7 mouse cellular contexts compared by ENCODE assay signal in the genomic region with DNA sequence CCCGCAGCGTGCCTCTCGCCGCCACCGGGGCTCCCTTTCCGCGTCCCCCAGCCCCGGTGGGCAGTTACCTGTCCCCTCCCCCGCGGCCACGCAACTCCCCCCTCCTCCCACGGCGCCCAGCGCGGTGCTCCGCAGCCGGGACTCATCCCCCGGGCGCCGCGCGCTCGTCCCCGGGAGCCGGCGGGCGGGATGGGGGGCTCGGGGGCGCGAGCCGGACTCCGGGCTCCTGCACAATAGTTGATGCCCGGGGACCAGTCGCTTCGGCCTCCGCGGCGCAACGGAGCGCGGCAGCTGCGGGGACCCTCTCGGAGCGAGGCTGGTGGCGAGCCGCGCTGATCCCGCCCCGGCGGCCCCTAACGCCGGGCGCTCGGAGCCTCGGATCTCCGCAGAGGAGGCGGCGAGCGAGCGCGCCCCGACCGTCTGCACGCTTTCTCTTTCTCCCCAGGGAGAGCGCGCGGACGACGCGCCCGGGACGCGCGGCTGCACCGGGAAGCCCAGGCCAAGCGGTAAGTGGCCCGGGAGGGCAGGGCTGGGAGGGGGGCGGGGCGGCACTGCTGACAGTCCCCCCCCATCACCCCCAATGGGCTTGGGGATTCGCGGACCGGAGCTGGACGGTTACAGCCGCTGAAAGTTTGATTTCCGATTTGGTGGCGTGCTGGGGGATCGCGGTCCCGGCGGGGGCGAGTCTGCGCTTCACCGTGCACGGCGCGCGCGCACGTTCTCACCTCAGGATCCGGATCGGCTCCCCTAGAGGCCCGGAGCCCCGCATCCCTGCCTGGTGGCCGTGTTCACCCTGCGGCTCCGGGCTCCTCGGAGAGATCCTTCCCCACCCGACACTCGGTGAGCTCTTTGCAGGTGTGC. TPM values are rescaled to one million over a fixed set of nuclear protein-coding genes. Genes with fewer than 3 reads are reported as not detected.
A peak's percentile ranks its signal among the peaks of the same experiment; 100 is the strongest.
DNase-seq lines count a peak whose midpoint lies in the region; ATAC-seq and TF ChIP-seq lines count a peak whose summit lies in the region.

No protein-coding gene starts in this region.

- peak overlapping the region; percentile 88 for H3K4me3 ChIP-seq in embryonic facial prominence, embryonic 11.5 days (ENCODE audit: low read depth, low read length)
- peak overlapping the region; percentile 92 for H3K4me3 ChIP-seq in limb, embryonic 13.5 days
- peak overlapping the region; percentile 85 for H3K4me3 ChIP-seq in midbrain, embryonic 14.5 days (replicated peaks; ENCODE audit: low read depth, low read length)
- H3K4me3 ChIP-seq in spleen, adult 2 months (ENCODE audit: extremely low read depth, insufficient read depth, insufficient read length): peak overlapping the region; percentile 95

- no peak for TF ChIP-seq POLR2A in spleen, adult 2 months (IDR thresholded peaks at IDR 0.05; ENCODE audit: low read depth, low read length)

- H3K9me3 ChIP-seq in embryonic facial prominence, embryonic 11.5 days (replicated peaks; ENCODE audit: control insufficient read depth, low read length): no peaks in the 10 kb centered on the region
- H3K9me3 ChIP-seq in limb, embryonic 13.5 days: no peaks in the 10 kb centered on the region
- H3K9me3 ChIP-seq in midbrain, embryonic 14.5 days (ENCODE audit: control insufficient read depth, low read length): no peaks in the 10 kb centered on the region

- H3K27me3 ChIP-seq in embryonic facial prominence, embryonic 11.5 days (ENCODE audit: control insufficient read depth, insufficient read depth, low read length): no peaks in the 10 kb centered on the region
- H3K27me3 ChIP-seq in limb, embryonic 13.5 days: peaks cover 3% of the 10 kb centered on the region; the same call in 1 of the 2 replicates
- no peaks in the 10 kb centered on the region for H3K27me3 ChIP-seq in midbrain, embryonic 14.5 days (ENCODE audit: control insufficient read depth, insufficient read depth, low read length)
- H3K27me3 ChIP-seq in spleen, adult 2 months (ENCODE audit: control insufficient read depth, insufficient read depth, low read length): 0 out of 2 replicates have a peak, but pooled peaks cover 2% of the 10 kb centered on the region

- peak; percentile 54 for ATAC-seq in embryonic facial prominence, embryonic 11.5 days (replicated peaks; ENCODE audit: insufficient number of reproducible peaks, low FRiP score, low TSS enrichment, low read depth)
- peak; percentile 57 for ATAC-seq in limb, embryonic 13.5 days (ENCODE audit: low FRiP score, low read depth)
- ATAC-seq in midbrain, embryonic 14.5 days (ENCODE audit: low FRiP score, low TSS enrichment): peak; percentile 71

- peak overlapping the region; percentile 93 for H3K27ac ChIP-seq in embryonic facial prominence, embryonic 11.5 days (replicated peaks; ENCODE audit: low read depth, low read length)
- peak overlapping the region; percentile 95 for H3K27ac ChIP-seq in limb, embryonic 13.5 days
- H3K27ac ChIP-seq in midbrain, embryonic 14.5 days (replicated peaks; ENCODE audit: low read depth, low read length): peak overlapping the region; percentile 89
- H3K27ac ChIP-seq in spleen, adult 2 months (ENCODE audit: insufficient read depth, low read length): peak overlapping the region; percentile 64

- H3K36me3 ChIP-seq in embryonic facial prominence, embryonic 11.5 days (replicated peaks; ENCODE audit: control insufficient read depth, insufficient read depth, low read depth, low read length): no peaks in the 10 kb centered on the region
- no peaks in the 10 kb centered on the region for H3K36me3 ChIP-seq in limb, embryonic 13.5 days
- no peaks in the 10 kb centered on the region for H3K36me3 ChIP-seq in midbrain, embryonic 14.5 days (ENCODE audit: control insufficient read depth, insufficient read depth, low read length)
- H3K36me3 ChIP-seq in spleen, adult 2 months (ENCODE audit: control insufficient read depth, insufficient read depth, low read length): no peaks in the 10 kb centered on the region

- TF ChIP-seq CTCF in spleen, adult 2 months (IDR thresholded peaks at IDR 0.05; ENCODE audit: extremely low read depth, insufficient read depth, insufficient read length, insufficient replicate concordance): no peak

- H3K9ac ChIP-seq in embryonic facial prominence, embryonic 11.5 days (replicated peaks; ENCODE audit: low read length): peak overlapping the region; percentile 94
- peak overlapping the region; percentile 95 for H3K9ac ChIP-seq in limb, embryonic 13.5 days
- peak overlapping the region; percentile 79 for H3K9ac ChIP-seq in midbrain, embryonic 14.5 days (replicated peaks; ENCODE audit: low read length)

- H3K4me1 ChIP-seq in embryonic facial prominence, embryonic 11.5 days (ENCODE audit: control insufficient read depth, insufficient read depth, low read length): no peaks in the 10 kb centered on the region
- peaks cover 59% of the 10 kb centered on the region for H3K4me1 ChIP-seq in limb, embryonic 13.5 days
- peaks cover 20% of the 10 kb centered on the region; the same call in 1 of the 2 replicates for H3K4me1 ChIP-seq in midbrain, embryonic 14.5 days (ENCODE audit: control insufficient read depth, insufficient read depth, low read length)
- peaks cover 13% of the 10 kb centered on the region for H3K4me1 ChIP-seq in spleen, adult 2 months (ENCODE audit: control insufficient read depth, insufficient read depth, insufficient read length)

- WGBS in embryonic facial prominence, embryonic 11.5 days: under 1% methylated on average over 67 of the region's 109 CpGs
- WGBS in limb, embryonic 13.5 days: under 1% methylated on average over 92 of the region's 109 CpGs
- under 1% methylated on average over 105 of the region's 109 CpGs for WGBS in midbrain, embryonic 14.5 days
- WGBS in spleen, adult 2 months: 1% methylated on average over 98 of the region's 109 CpGs

- peak; percentile 81 for DNase-seq in adrenal gland, postnatal 10 days
- DNase-seq in embryonic facial prominence, embryonic 11.5 days (ENCODE audit: low spot score): peak; percentile 82
- peak; percentile 54 to 63 for DNase-seq in heart, adult 9 months (ENCODE audit: low spot score in 2 of 2)
- DNase-seq in kidney, adult 9 months: peak; percentile 63
- peak; percentile 87 for DNase-seq in midbrain, embryonic 14.5 days
- peak in 1 of 2 experiments; percentile 51 for DNase-seq in spleen, adult 2 months (ENCODE audit: low read depth in 1 of 2, low spot score in 2 of 2)

- H3K4me2 ChIP-seq in embryonic facial prominence, embryonic 11.5 days (ENCODE audit: low read depth, low read length): peak overlapping the region; percentile 93
- peak overlapping the region; percentile 95 for H3K4me2 ChIP-seq in limb, embryonic 13.5 days (replicated peaks)
- H3K4me2 ChIP-seq in midbrain, embryonic 14.5 days (ENCODE audit: low read length): peak overlapping the region; percentile 95

RNA-seq across cellular contexts. Expression of a gene that starts 0.7 kb away (rescaled TPM):
- 10 to 100 TPM; 35.2 to 44.3 TPM for total RNA-seq in adrenal gland, postnatal 10 days (2021)
- 26.8 and 28.4 TPM in 2 replicates for polyA plus RNA-seq in embryonic facial prominence, embryonic 11.5 days (2014; fragmentation: Nextera tagmentation; extraction: Ambion mirVana)
- 34.3 and 34.5 TPM in 2 replicates for polyA plus RNA-seq in limb, embryonic 13.5 days (2015; fragmentation: Nextera tagmentation; extraction: Ambion mirVana)
- polyA plus RNA-seq in midbrain, embryonic 14.5 days (2014; fragmentation: Nextera tagmentation; extraction: Ambion mirVana): 11.1 and 14.5 TPM in 2 replicates
- 16.4 and 17.1 TPM in 2 replicates for polyA plus RNA-seq in spleen, adult 2 months (2012; rRNA removed)
